21 mouse cellular contexts compared by ENCODE assay signal in genomic region chr8:94734735-94735350, GRCm38 (mm10). TPM values are rescaled to one million over a fixed set of nuclear protein-coding genes. Genes with fewer than 3 reads are reported as not detected.
A peak's percentile ranks its signal among the peaks of the same experiment; 100 is the strongest.
DNase-seq lines count a peak whose midpoint lies in the region; ATAC-seq and TF ChIP-seq lines count a peak whose summit lies in the region.
"Had no signal": no experiment of that assay in that cellular context is flagged by ENCODE, and none has a peak within 500 bp of the region (broad histone marks: within the 10 kb centered on the region; RNA-seq: fewer than 3 reads in every experiment).

No protein-coding gene starts in this region.

- ATAC-seq in megakaryocyte, adult 5-6 weeks (ENCODE audit: poor library complexity, severe bottlenecking): no peak
- ATAC-seq in liver, postnatal 0 days: no peak
- ATAC-seq: CD4-positive, CD25-positive, alpha-beta regulatory T cell, adult 4 months; forebrain, embryonic 13.5 days; hindbrain, postnatal 0 days had no signal

- TF ChIP-seq EP300 in liver, postnatal 0 days (IDR thresholded peaks at IDR 0.05; ENCODE audit: low read depth): no peak

- H3K36me3 ChIP-seq in megakaryocyte, embryonic 14.5 days (replicated peaks; ENCODE audit: low read length): no peaks in the 10 kb centered on the region
- no peaks in the 10 kb centered on the region for H3K36me3 ChIP-seq in liver, postnatal 0 days (replicated peaks; ENCODE audit: insufficient read depth, low read length)
- H3K36me3 ChIP-seq: heart, embryonic 13.5 days; limb, embryonic 10.5 days had no signal

- peaks cover 44% of the 10 kb centered on the region for H3K4me1 ChIP-seq in megakaryocyte, embryonic 14.5 days
- H3K4me1 ChIP-seq in liver, postnatal 0 days (ENCODE audit: insufficient read depth): peaks cover 30% of the 10 kb centered on the region
- H3K4me1 ChIP-seq: forebrain, embryonic 13.5 days; limb, embryonic 10.5 days had no signal

- peak overlapping the region; percentile 15 for H3K4me3 ChIP-seq in megakaryocyte, embryonic 14.5 days (replicated peaks)
- no peak overlapping the region for H3K4me3 ChIP-seq in liver, postnatal 0 days (ENCODE audit: low read depth, low read length)
- H3K4me3 ChIP-seq: forebrain, embryonic 13.5 days; limb, embryonic 10.5 days had no signal

- peaks cover 6% of the 10 kb centered on the region for H3K27me3 ChIP-seq in megakaryocyte, embryonic 14.5 days (replicated peaks)
- no peaks in the 10 kb centered on the region for H3K27me3 ChIP-seq in liver, postnatal 0 days (ENCODE audit: insufficient read depth, low read length)
- H3K27me3 ChIP-seq: forebrain, embryonic 13.5 days; heart, embryonic 13.5 days had no signal

- peak overlapping the region; percentile 97 for H3K27ac ChIP-seq in liver, postnatal 0 days (ENCODE audit: low read depth)
- H3K27ac ChIP-seq: forebrain, embryonic 13.5 days; heart, embryonic 13.5 days; hindbrain, postnatal 0 days; limb, embryonic 10.5 days had no signal

- 0 out of 2 replicates have a peak overlapping the region, but pooled peaks have one; percentile 52 for H3K4me2 ChIP-seq in liver, postnatal 0 days (ENCODE audit: low read depth, low read length)
- H3K4me2 ChIP-seq: forebrain, embryonic 13.5 days had no signal

- TF ChIP-seq CTCF in liver, postnatal 0 days (IDR thresholded peaks at IDR 0.05; ENCODE audit: low read depth): no peak

- 82% methylated on average over 7 of the region's 7 CpGs for WGBS in liver, postnatal 0 days (ENCODE audit: insufficient replicate concordance)

- peak; percentile 27 for DNase-seq in NIH3T3 (ENCODE audit: low read depth)
- DNase-seq in liver: peak; percentile 27
- no peak for DNase-seq in liver, postnatal 0 days
- no peak for DNase-seq in kidney, postnatal 36 days
- DNase-seq in kidney, postnatal 10 days: no peak
- DNase-seq: cerebellum, adult 2 months; cerebellum, postnatal 36 days; gastrocnemius, postnatal 25 days; layer of hippocampus, adult 9-11 months; retina, postnatal 1 day; thymus, postnatal 36 days had no signal

- H3K9me3 ChIP-seq in megakaryocyte, embryonic 14.5 days: no peaks in the 10 kb centered on the region; the same call in 1 of the 2 replicates
- no peaks in the 10 kb centered on the region for H3K9me3 ChIP-seq in liver, postnatal 0 days (ENCODE audit: low read length)
- H3K9me3 ChIP-seq: forebrain, embryonic 13.5 days; heart, embryonic 13.5 days; limb, embryonic 10.5 days had no signal

- H3K9ac ChIP-seq in liver, postnatal 0 days (replicated peaks): peak overlapping the region; percentile 36; the same call in 1 of the 2 replicates
- H3K9ac ChIP-seq: forebrain, embryonic 13.5 days had no signal

RNA-seq across cellular contexts. Expression of gene Ccl22, which starts 10.5 kb away (rescaled TPM):
- 0.30 TPM in 1 of 2 replicates, not detected in the other for polyA plus RNA-seq in megakaryocyte, embryonic 14.5 days (2012; ENCODE audit: insufficient read depth, low replicate concordance)
- total RNA-seq in megakaryocyte, adult 5-6 weeks (2015): not detected in 2 replicates
- not detected in 2 replicates for total RNA-seq in megakaryocyte, adult 5-6 weeks (2017)
- polyA plus RNA-seq in liver, postnatal 0 days (2015; fragmentation: Nextera tagmentation; extraction: Ambion mirVana): 0.07 and 0.28 TPM in 2 replicates
- total RNA-seq: gastrocnemius, postnatal 25 days; hematopoietic stem cell, adult 5-6 weeks; MEL had no signal
- polyA plus RNA-seq: CD4-positive, CD25-positive, alpha-beta regulatory T cell, adult 4 months; forebrain, embryonic 13.5 days; heart, embryonic 13.5 days; limb, embryonic 10.5 days; neural tube, embryonic 11.5 days had no signal

RNA-seq across cellular contexts. Expression of gene Cx3cl1, which starts 37.0 kb away (rescaled TPM):
- 0.44 TPM in 1 of 2 replicates, not detected in the other for polyA plus RNA-seq in megakaryocyte, embryonic 14.5 days (2012; ENCODE audit: insufficient read depth, low replicate concordance)
- total RNA-seq in megakaryocyte, adult 5-6 weeks (2015): 0.13 and 0.18 TPM in 2 replicates
- not detected in 2 replicates for total RNA-seq in megakaryocyte, adult 5-6 weeks (2017)
- polyA plus RNA-seq in liver, postnatal 0 days (2015; fragmentation: Nextera tagmentation; extraction: Ambion mirVana): 0.47 and 0.79 TPM in 2 replicates
- total RNA-seq: MEL had no signal
- polyA plus RNA-seq: CD4-positive, CD25-positive, alpha-beta regulatory T cell, adult 4 months had no signal

RNA-seq across cellular contexts. Expression of gene Pllp, which starts 38.8 kb away (rescaled TPM):
- not detected in 2 replicates for polyA plus RNA-seq in megakaryocyte, embryonic 14.5 days (2012; ENCODE audit: insufficient read depth, low replicate concordance)
- not detected in 2 replicates for total RNA-seq in megakaryocyte, adult 5-6 weeks (2015)
- not detected in 2 replicates for total RNA-seq in megakaryocyte, adult 5-6 weeks (2017)
- 2.5 and 3.1 TPM in 2 replicates for polyA plus RNA-seq in liver, postnatal 0 days (2015; fragmentation: Nextera tagmentation; extraction: Ambion mirVana)
- total RNA-seq: hematopoietic stem cell, adult 5-6 weeks; MEL had no signal
- polyA plus RNA-seq: limb, embryonic 10.5 days had no signal

Comparison
In these comparisons a context has a peak if more than half of its experiments do, and no peak if none do; other contexts are left out.
1. DNase-seq: peak in NIH3T3 (single experiment) and liver (single experiment); none in liver, postnatal 0 days (single experiment), kidney, postnatal 36 days (0 of 2) and kidney, postnatal 10 days (single experiment).